Mouse (Mus musculus) thymus, adult 2 months (tissue): Measurements from ENCODE around the gene Hist1h2ac.

ENCODE experiments used
- CTCF ChIP-seq: fragments of 200-500 bp; IDR thresholded peaks from 2 replicates; pipeline ENCODE4 v1.5.1; 2012; ENCODE audit warnings: mild to moderate bottlenecking, control low read depth, low read length, moderate library complexity, borderline replicate concordance; ENCODE audit not compliant: control insufficient read depth, poor library complexity, insufficient read depth; ENCODE audit errors: extremely low read depth
- POLR2A ChIP-seq: fragments of 200-500 bp; IDR thresholded peaks from 2 replicates; pipeline ENCODE4 v1.6.1; 2012; ENCODE audit warnings: mild to moderate bottlenecking, low read length, control low read depth, moderate library complexity; ENCODE audit not compliant: control insufficient read depth, poor library complexity, insufficient read depth; ENCODE audit errors: extremely low read depth

DNA sequence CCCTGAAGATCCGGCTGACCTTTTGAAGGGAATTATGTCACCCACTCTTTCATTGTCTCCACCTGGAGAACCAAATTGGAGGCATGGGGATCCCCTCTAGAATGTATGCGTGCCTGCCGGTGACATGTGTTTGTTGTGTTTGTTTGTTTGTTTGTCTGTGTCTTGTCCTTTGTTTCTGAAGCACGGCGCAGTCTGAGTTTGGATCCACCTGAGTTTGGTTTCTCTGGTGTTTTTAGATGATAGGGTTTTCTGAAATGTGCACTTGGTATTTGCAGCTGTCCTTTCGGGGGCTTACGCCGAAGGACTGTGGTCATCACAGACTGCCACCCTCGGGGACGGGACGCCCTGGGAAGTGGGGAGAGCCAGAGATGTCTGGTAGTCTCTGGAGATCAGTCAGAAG, 33.4 kb upstream of the Hist1h2ac start:
- TF ChIP-seq CTCF (no peak), POLR2A (no peak)
